Mouse (Mus musculus) spleen, embryonic (tissue): ENCODE results near the gene Olfr10.
"Not testable (repeated sequence)": the region's sequence is repeated elsewhere in the genome, so short reads cannot be mapped to it uniquely, and the experiment has no call there.

Experiments
- CTCF ChIA-PET: fragments of 350-600 bp; sonication (Branson Sonifier 250); formaldehyde crosslinking; loops from one replicate; lab custom pipeline; 2022; lab: Charles Lee

Olfr10 gene

DNA sequence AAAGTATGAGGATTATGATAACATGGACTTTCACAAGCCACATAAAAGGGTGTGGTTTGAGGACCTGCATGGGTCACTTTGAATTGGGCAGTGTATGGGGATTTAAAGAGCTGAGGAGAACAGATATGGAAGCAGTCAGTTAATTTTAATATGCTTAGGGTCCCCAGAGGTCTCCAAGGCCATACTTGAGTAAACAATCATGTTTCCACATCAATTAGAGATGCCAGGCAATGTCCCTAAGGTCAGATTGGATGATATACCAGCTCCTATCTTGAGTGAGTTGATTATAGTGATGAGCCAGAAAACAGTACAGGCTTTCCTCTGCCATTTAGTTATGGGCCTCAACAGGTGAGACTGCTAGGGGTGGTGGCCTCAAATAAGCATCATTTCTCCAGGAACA is at the start of gene Olfr10:
TSS of gene Olfr10 (plus strand) at position 301 of the 400 bp plus-strand sequence.
- CTCF ChIA-PET = no interaction called here

GRCm38 (mm10) chr11:49259296-49259695 is 45.2 kb upstream of the Olfr10 start:
- CTCF ChIA-PET = no interaction called here

GRCm38 (mm10) chr11:49259829-49260228 is 44.7 kb upstream of the Olfr10 start:
- CTCF ChIA-PET = no interaction called here

DNA sequence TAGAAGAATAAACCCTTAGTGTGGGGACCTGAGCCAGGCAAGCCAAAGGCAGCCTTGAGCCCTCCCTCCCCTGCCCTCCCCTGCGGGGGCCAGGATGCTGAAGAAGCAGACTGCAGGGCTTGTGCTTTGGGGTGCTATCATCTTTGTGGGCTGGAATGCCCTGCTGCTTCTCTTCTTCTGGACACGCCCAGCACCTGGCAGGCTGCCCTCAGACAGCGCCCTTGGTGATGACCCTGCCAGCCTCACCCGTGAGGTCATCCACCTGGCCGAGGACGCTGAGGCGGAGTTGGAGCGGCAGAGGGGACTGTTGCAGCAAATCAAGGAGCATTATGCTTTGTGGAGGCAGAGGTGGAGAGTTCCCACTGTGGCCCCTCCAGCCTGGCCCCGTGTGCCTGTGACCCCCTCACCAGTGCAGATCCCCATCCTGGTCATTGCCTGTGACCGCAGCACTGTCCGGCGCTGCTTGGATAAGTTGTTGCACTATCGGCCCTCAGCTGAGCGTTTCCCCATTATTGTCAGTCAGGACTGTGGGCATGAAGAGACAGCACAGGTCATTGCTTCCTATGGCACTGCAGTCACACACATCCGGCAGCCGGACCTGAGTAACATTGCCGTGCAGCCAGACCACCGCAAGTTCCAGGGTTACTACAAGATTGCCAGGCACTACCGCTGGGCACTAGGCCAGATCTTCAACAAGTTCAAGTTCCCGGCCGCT is 43.8 kb upstream of the Olfr10 start:
- CTCF ChIA-PET = no interaction called here

GRCm38 (mm10) chr11:49261313-49261855 is 43.2 kb upstream of the Olfr10 start:
- CTCF ChIA-PET = no interaction called here

- CTCF ChIA-PET = no interaction called here
Observed at GRCm38 (mm10) chr11:49262286-49262685, 42.3 kb upstream of the Olfr10 start.

GRCm38 (mm10) chr11:49263149-49263548 is 41.4 kb upstream of the Olfr10 start:
- CTCF ChIA-PET = interaction anchor here (0.6 kb wide), 1 partner anchor 39 kb away, joined by 3 read pairs; no protein-coding TSS in a partner anchor

GRCm38 (mm10) chr11:49264081-49264480 is 40.5 kb upstream of the Olfr10 start:
- CTCF ChIA-PET = no interaction called here

DNA sequence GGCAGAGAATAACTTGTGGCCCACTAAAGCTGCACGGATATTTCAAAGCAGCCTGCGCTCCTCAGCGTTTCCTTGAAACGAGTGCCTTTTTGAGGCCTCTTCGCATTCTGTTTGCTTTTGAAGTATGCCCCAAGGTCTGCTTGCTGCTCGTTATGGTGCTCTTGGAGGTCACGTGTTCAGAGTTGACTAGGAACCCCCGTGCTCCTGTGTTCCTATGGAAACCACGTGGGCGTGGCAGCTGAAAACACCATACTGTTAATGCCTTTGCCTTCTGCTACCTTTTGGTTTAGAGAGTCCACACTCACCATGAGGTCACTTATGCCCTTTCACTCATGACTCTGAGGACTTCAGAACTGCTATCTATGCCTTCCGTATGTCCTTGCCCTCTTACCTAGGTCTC is 39.9 kb upstream of the Olfr10 start:
- CTCF ChIA-PET = no interaction called here

- CTCF ChIA-PET = no interaction called here
Observed at GRCm38 (mm10) chr11:49265101-49265500, 39.4 kb upstream of the Olfr10 start.

DNA sequence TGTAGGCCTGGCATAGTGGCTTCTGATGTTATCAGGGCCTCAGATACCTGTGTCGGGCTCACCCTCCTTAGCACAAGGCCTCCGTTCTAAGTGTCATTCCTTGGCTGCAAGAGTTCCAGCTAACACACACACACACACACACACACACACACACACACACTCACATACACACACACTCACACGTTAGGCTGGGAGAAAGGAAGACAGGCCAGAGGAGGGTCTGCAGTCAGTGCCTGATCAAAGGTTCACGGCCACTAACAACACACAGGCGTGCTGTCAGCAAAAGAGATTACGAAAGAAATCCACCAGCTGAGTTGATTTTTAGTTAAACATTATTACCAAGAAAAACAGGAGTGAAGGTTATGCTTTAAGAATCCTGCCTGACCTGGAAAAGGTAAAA is 37.9 kb upstream of the Olfr10 start:
- CTCF ChIA-PET = interaction anchor here (0.5 kb wide), 1 partner anchor 75 kb away, joined by 16 read pairs; no protein-coding TSS in a partner anchor

- CTCF ChIA-PET = no interaction called here
Observed at GRCm38 (mm10) chr11:49267316-49267715, 37.2 kb upstream of the Olfr10 start.

DNA sequence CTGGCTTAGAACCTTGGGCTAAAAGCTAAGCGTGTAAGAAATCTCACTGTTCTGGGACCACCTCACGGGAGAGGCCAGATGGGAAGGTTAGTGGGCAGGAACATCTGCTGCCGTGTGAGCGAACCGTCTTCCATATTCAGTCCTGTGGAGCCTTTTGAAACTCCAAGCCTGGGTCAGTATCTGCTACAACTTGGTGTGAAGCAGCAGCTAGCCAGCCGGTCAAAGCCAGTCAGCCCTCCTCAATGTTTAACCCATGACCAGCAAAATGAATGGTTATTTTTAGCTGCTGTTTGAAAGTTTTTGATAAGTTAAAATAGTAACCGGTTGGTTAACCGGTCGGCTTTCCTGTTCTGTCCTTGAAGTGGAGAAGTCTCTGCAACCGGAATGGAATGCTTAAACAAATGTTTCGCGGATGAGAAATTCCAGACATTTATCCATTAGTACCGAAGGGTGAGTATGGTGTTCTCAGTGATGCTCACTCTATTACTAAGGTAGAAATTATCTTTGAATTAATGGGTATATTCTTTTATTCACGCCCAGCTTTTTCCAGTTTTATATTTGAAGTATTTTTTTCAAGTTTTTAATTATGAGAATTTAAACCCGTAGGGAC is 36.5 kb upstream of the Olfr10 start:
- CTCF ChIA-PET = no interaction called here

DNA sequence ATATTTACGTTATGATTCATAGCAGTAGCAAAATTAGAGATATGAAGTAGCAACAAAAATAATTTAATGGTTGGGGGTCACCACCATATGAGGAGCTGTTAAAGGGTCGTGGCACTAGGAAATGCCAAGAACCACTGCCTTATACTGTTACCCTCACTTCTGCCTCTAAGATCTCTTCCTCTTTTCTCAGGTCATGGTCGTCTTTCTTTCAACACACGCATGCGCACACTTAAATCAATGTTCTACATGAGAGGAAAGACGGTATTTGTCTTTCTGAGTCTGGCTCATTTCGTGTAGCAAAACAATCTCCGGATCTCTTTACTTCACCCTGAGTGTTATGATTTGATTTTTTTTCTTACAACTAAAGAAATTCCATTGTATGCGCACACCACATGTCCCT is 34.8 kb upstream of the Olfr10 start:
- CTCF ChIA-PET = no interaction called here

DNA sequence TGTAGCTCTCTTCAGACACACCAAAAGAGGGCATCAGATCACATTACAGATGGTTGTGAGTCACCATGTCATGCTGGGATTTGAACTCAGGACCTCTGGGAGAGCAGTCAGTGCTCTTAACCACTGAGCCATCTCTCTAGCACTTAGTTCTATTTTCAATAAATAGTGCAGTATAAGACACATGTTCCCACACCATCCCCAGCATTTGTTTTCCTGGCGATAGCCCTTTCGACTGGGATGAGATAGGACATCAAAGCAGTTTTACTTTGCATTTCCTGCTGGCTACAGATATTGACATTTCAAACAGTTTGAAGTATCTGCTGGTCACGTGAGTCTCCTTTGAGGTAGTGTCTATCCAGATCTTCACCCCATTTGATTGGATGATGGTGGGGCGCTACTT is 34.2 kb upstream of the Olfr10 start:
- CTCF ChIA-PET = no interaction called here

DNA sequence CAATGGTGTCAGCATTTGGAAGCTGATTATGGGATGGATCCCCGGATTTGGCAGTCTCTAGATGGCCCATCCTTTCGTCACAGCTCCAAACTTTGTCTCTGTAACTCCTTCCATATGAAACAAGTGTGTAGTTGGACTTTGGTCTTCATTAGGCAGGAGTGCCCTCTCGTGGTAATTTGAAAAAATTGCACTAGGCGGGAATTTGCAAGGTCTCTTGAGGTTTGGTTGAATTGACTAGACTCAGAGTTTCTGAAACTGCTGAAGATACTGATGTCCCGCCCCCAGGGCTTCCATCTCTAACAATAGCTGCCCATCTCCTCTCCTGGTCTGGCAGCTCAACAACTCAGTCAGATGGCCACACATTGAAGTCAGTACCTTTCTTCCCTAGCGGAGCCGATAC is 33.2 kb upstream of the Olfr10 start:
- CTCF ChIA-PET = interaction anchor here (0.6 to 1.9 kb wide), 3 partner anchors 83 to 104 kb away, joined by 3 to 6 read pairs (median 4); no protein-coding TSS in a partner anchor

DNA sequence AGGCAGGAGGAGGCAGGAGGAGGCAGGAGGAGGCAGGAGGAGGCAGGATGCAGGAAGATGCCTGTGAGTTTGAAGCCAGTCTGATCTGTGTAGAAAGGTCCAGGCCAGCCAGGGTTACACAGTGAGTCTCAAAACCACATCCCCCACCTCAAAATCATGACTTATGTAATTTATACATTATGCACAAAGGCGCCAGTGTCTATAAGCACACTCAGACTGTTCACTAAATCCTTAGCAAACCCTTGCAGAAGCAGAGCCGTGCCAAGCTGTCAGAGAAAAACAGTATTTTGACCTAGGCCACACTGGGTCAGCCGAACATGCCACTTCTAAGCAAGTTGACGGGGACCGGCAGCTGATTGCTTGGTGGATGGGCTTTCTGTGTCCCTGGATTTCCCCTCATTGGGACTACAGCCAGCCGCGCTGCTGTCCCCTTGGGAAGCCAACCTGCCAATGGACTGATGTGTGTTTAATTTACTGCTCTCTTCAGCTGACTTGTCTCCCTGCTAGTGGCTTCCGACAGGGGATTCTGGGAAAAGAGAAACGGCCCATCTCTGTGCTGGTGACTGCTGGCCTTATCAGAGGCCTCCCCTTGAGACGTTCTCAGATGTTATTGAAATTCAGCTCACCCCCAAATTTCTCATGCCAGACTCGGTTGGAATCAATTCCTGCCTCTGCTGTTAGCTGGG is 30.6 kb upstream of the Olfr10 start:
- CTCF ChIA-PET = no interaction called here

- CTCF ChIA-PET = no interaction called here
Observed at GRCm38 (mm10) chr11:49278222-49278621, 26.3 kb upstream of the Olfr10 start, which contains the start of gene Olfr1393. Olfr1393 (plus strand) TSS chr11:49278304.

DNA sequence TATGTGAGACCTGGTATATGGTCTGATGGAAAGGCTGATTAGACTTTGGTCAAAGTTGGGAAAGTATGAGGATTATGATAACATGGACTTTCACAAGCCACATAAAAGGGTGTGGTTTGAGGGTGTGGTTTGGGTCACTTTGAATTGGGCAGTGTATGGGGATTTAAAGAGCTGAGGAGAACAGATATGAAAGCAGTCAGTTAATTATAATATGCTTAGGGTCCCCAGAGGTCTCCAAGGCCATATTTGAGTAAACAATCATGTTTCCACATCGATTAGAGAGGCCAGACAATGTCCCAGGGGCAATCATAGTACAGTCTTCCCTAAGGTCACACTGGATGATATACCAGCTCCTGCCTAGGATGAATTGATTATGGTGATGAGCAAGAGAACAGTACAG is 19.6 kb upstream of the Olfr10 start, which contains the start of gene Olfr1392:
TSS of gene Olfr1392 (plus strand) at position 301 of the 400 bp plus-strand sequence.
- CTCF ChIA-PET = not testable (repeated sequence)

- CTCF ChIA-PET = no interaction called here
Observed at GRCm38 (mm10) chr11:49287251-49287650, 17.3 kb upstream of the Olfr10 start.

DNA sequence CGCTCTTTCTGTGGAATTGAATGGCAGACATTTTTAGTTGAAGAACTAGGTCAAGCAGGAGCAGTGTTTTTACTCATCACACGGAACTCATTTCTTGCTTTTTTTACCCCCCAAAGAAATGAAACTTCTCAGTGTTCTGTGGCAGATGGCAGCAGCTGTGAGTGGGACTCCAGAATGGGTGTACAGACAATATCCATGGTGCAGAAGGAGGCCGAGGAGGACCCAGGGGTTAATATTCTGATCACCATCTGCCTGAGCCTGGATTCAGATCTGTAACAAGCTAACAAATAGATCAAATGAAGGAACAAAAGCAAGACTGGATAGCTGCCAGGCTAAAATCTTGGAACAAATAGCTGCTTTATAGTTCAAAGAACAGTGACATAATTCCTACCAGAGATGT is 11.8 kb upstream of the Olfr10 start:
- CTCF ChIA-PET = no interaction called here

- CTCF ChIA-PET = not testable (repeated sequence)
Observed at GRCm38 (mm10) chr11:49308547-49308946, 4.0 kb downstream of the Olfr10 start.
